Mouse (Mus musculus): Measurements from ENCODE around the gene A730071L15Rik. TPM values are rescaled to one million over a fixed set of nuclear protein-coding genes. Genes with fewer than 3 reads are reported as not detected.

The A730071L15Rik gene
- total and polyA plus RNA-seq, 3 experiments = 0.42 TPM; not detected in 2

- Histone ChIP-seq H3K4me2 (ENCODE audit: insufficient read depth, low read depth, poor library complexity, severe bottlenecking) (no peak overlapping the region), H3K79me2 (replicated peaks; ENCODE audit: control insufficient read depth, extremely low read depth, insufficient read depth, poor library complexity, severe bottlenecking) (peaks cover 13% of the 10 kb centered on the region), H3K36me3 (replicated peaks in 1 of 2; ENCODE audit: control insufficient read depth in 1 of 2, insufficient read depth in 1 of 2, low read length in 1 of 2) (peaks cover 0 to 41% of the 10 kb centered on the region in 2 experiments), H3K27ac (ENCODE audit: insufficient read depth, low read depth) (no peak overlapping the region), H3K9ac (ENCODE audit: insufficient read depth, low read depth) (no peak overlapping the region), H3K9me3 (replicated peaks; ENCODE audit: low read length) (peaks cover 2% of the 10 kb centered on the region), H3K4me3 (replicated peaks in 1 of 3; ENCODE audit: low read depth in 2 of 3, low read length in 2 of 3, poor library complexity in 1 of 3) (no peak overlapping the region), H3K4me1 (ENCODE audit: control insufficient read depth in 1 of 2, insufficient read depth in 2 of 2) (peaks cover 0 to 44% of the 10 kb centered on the region in 2 experiments; a peak in 3 of 4 replicates), H3K27me3 (replicated peaks) (no peaks in the 10 kb centered on the region)
- in situ Hi-C loops (cut with MboI; ENCODE audit: low pct_ligation_motif_present, low pct_unique_long_range_greater_than_20kb, low sequenced_read_pairs) (no loop called here), dilution Hi-C loops (cut with MboI; ENCODE audit: extremely low pct_ligation_motif_present, extremely low pct_unique_long_range_greater_than_20kb, low sequenced_read_pairs) (no loop called here)
- no peak for DNase-seq (ENCODE audit: extremely low read depth)
- no peak for TF ChIP-seq ZNF384 (IDR thresholded peaks at IDR 0.05; ENCODE audit: low read depth, low read length)
- no peak for TF ChIP-seq RAD21 (IDR thresholded peaks at IDR 0.05; ENCODE audit: low read depth, low read length)
- TF ChIP-seq NRF1 (IDR thresholded peaks at IDR 0.05; ENCODE audit: low read depth, low read length) = no peak
Measured at GRCm38 (mm10) chr11:6160663-6161271, 39.1 kb upstream of the A730071L15Rik start.

- dilution Hi-C loops (cut with MboI; ENCODE audit: extremely low pct_ligation_motif_present, extremely low pct_unique_long_range_greater_than_20kb, low sequenced_read_pairs) = no loop called here
Measured at GRCm38 (mm10) chr11:6161549-6161948, 38.3 kb upstream of the A730071L15Rik start.

GRCm38 (mm10) chr11:6163062-6163461, 36.8 kb upstream of the A730071L15Rik start:
- dilution Hi-C loops (cut with MboI; ENCODE audit: extremely low pct_ligation_motif_present, extremely low pct_unique_long_range_greater_than_20kb, low sequenced_read_pairs) (no loop called here), in situ Hi-C loops (cut with MboI; ENCODE audit: low pct_ligation_motif_present, low pct_unique_long_range_greater_than_20kb, low sequenced_read_pairs) (no loop called here)
- no peak for TF ChIP-seq SMC3 (IDR thresholded peaks at IDR 0.05; ENCODE audit: low read depth, low read length)
- no peak for TF ChIP-seq JUN (IDR thresholded peaks at IDR 0.05; ENCODE audit: insufficient read depth, low read depth, low read length)
- no peak for TF ChIP-seq CHD1 (IDR thresholded peaks at IDR 0.05; ENCODE audit: low read depth, low read length)
- no peak for TF ChIP-seq HCFC1 (IDR thresholded peaks at IDR 0.05; ENCODE audit: low read depth, low read length)
- TF ChIP-seq BHLHE40 (IDR thresholded peaks at IDR 0.05; ENCODE audit: low read depth, low read length) = no peak
- TF ChIP-seq ELF1 (IDR thresholded peaks at IDR 0.05; ENCODE audit: low read depth, low read length) = no peak
- TF ChIP-seq PAX5 (IDR thresholded peaks at IDR 0.05; ENCODE audit: low read length) = no peak
- no peak for TF ChIP-seq IRF4 (IDR thresholded peaks at IDR 0.05; ENCODE audit: low read depth, low read length)
- TF ChIP-seq MAFK (IDR thresholded peaks at IDR 0.05; ENCODE audit: insufficient replicate concordance, low read length) = no peak
- TF ChIP-seq MXI1 (IDR thresholded peaks at IDR 0.05; ENCODE audit: low read depth, low read length) = no peak
- no peak for TF ChIP-seq TCF12 (IDR thresholded peaks at IDR 0.05; ENCODE audit: low read depth, low read length)
- no peak for TF ChIP-seq MEF2A (IDR thresholded peaks at IDR 0.05; ENCODE audit: borderline replicate concordance, low read depth, low read length)
- no peak for TF ChIP-seq NELFE (IDR thresholded peaks at IDR 0.05; ENCODE audit: low read depth, low read length)
- TF ChIP-seq USF1 (IDR thresholded peaks at IDR 0.05; ENCODE audit: low read depth, low read length) = no peak
- TF ChIP-seq GABPA (IDR thresholded peaks at IDR 0.05; ENCODE audit: insufficient replicate concordance, low read depth, low read length) = no peak
- TF ChIP-seq SIN3A (IDR thresholded peaks at IDR 0.05; ENCODE audit: low read length) = no peak

More at GRCm38 (mm10) chr11:6161549-6161948, 38.3 kb upstream of the A730071L15Rik start:
- Histone ChIP-seq H3K27me3 (replicated peaks) (no peaks in the 10 kb centered on the region), H3K9ac (ENCODE audit: insufficient read depth, low read depth) (no peak overlapping the region), H3K79me2 (replicated peaks; ENCODE audit: control insufficient read depth, extremely low read depth, insufficient read depth, poor library complexity, severe bottlenecking) (peaks cover 13% of the 10 kb centered on the region), H3K27ac (ENCODE audit: insufficient read depth, low read depth) (no peak overlapping the region), H3K4me1 (ENCODE audit: control insufficient read depth in 1 of 2, insufficient read depth in 2 of 2) (peaks cover 0 to 46% of the 10 kb centered on the region in 2 experiments; a peak in 3 of 4 replicates), H3K36me3 (replicated peaks in 1 of 2; ENCODE audit: control insufficient read depth in 1 of 2, insufficient read depth in 1 of 2, low read length in 1 of 2) (peaks cover 0 to 43% of the 10 kb centered on the region in 2 experiments), H3K4me2 (ENCODE audit: insufficient read depth, low read depth, poor library complexity, severe bottlenecking) (no peak overlapping the region), H3K9me3 (replicated peaks; ENCODE audit: low read length) (peaks cover 2% of the 10 kb centered on the region), H3K4me3 (replicated peaks in 1 of 3; ENCODE audit: low read depth in 2 of 3, low read length in 2 of 3, poor library complexity in 1 of 3) (no peak overlapping the region)
- no peak for DNase-seq (ENCODE audit: extremely low read depth)
- TF ChIP-seq MEF2A (IDR thresholded peaks at IDR 0.05; ENCODE audit: borderline replicate concordance, low read depth, low read length) (no peak), TCF12 (IDR thresholded peaks at IDR 0.05; ENCODE audit: low read depth, low read length) (no peak), SIN3A (IDR thresholded peaks at IDR 0.05; ENCODE audit: low read length) (no peak), MXI1 (IDR thresholded peaks at IDR 0.05; ENCODE audit: low read depth, low read length) (no peak), IRF4 (IDR thresholded peaks at IDR 0.05; ENCODE audit: low read depth, low read length) (no peak), RAD21 (IDR thresholded peaks at IDR 0.05; ENCODE audit: low read depth, low read length) (no peak), SMC3 (IDR thresholded peaks at IDR 0.05; ENCODE audit: low read depth, low read length) (no peak), BHLHE40 (IDR thresholded peaks at IDR 0.05; ENCODE audit: low read depth, low read length) (no peak), CHD2 (IDR thresholded peaks at IDR 0.05; ENCODE audit: low read length) (no peak), E2F4 (IDR thresholded peaks at IDR 0.05; ENCODE audit: insufficient replicate concordance, low read depth, low read length) (no peak), ZNF384 (IDR thresholded peaks at IDR 0.05; ENCODE audit: low read depth, low read length) (no peak)
- in situ Hi-C loops (cut with MboI; ENCODE audit: low pct_ligation_motif_present, low pct_unique_long_range_greater_than_20kb, low sequenced_read_pairs) = no loop called here

More at GRCm38 (mm10) chr11:6163062-6163461, 36.8 kb upstream of the A730071L15Rik start:
- Histone ChIP-seq H3K79me2 (replicated peaks; ENCODE audit: control insufficient read depth, extremely low read depth, insufficient read depth, poor library complexity, severe bottlenecking) (peaks cover 17% of the 10 kb centered on the region), H3K27me3 (replicated peaks) (no peaks in the 10 kb centered on the region), H3K27ac (ENCODE audit: insufficient read depth, low read depth) (no peak overlapping the region), H3K4me1 (ENCODE audit: control insufficient read depth in 1 of 2, insufficient read depth in 2 of 2) (peaks cover 0 to 46% of the 10 kb centered on the region in 2 experiments; a peak in 3 of 4 replicates), H3K4me2 (ENCODE audit: insufficient read depth, low read depth, poor library complexity, severe bottlenecking) (no peak overlapping the region), H3K4me3 (replicated peaks in 1 of 3; ENCODE audit: low read depth in 2 of 3, low read length in 2 of 3, poor library complexity in 1 of 3) (no peak overlapping the region), H3K9me3 (replicated peaks; ENCODE audit: low read length) (no peaks in the 10 kb centered on the region), H3K36me3 (replicated peaks in 1 of 2; ENCODE audit: control insufficient read depth in 1 of 2, insufficient read depth in 1 of 2, low read length in 1 of 2) (peaks cover 0 to 44% of the 10 kb centered on the region in 2 experiments), H3K9ac (ENCODE audit: insufficient read depth, low read depth) (no peak overlapping the region)
- no peak for DNase-seq (ENCODE audit: extremely low read depth)
